Mouse (Mus musculus): Measurements from ENCODE around the gene Lrrn4cl. TPM values are rescaled to one million over a fixed set of nuclear protein-coding genes. Genes with fewer than 3 reads are reported as not detected.

Gene Lrrn4cl
- total and polyA plus RNA-seq, 2 experiments from 2014 or later = 1.5 to 8.4 TPM

- ATAC-seq (ENCODE audit: insufficient read depth, low read depth) (no peak), DNase-seq (ENCODE audit: low spot score) (no peak)
- peak overlapping the region; percentile 91 for H3K27ac ChIP-seq (ENCODE audit: low read depth)
- peaks cover 27% of the 10 kb centered on the region for H3K36me3 ChIP-seq (replicated peaks; ENCODE audit: control insufficient read depth, insufficient read depth, low read length)
- TF ChIP-seq CTCF (IDR thresholded peaks at IDR 0.05; ENCODE audit: low read depth) = no peak
- TF ChIP-seq EP300 (IDR thresholded peaks at IDR 0.05; ENCODE audit: low read depth) = no peak
- no peaks in the 10 kb centered on the region for H3K9me3 ChIP-seq (replicated peaks; ENCODE audit: control insufficient read depth, low read length)
- H3K4me3 ChIP-seq (ENCODE audit: low read depth, low read length) = peak overlapping the region; percentile 89
- WGBS = 6% methylated on average over 13 of the region's 13 CpGs
- peak overlapping the region; percentile 93 for H3K9ac ChIP-seq (replicated peaks; ENCODE audit: low read depth, low read length)
- no peaks in the 10 kb centered on the region for H3K27me3 ChIP-seq (ENCODE audit: control insufficient read depth, insufficient read depth, low read length)
- peaks cover 16% of the 10 kb centered on the region for H3K4me1 ChIP-seq (ENCODE audit: control insufficient read depth, insufficient read depth)
- H3K4me2 ChIP-seq (ENCODE audit: low read depth, low read length) = peak overlapping the region; percentile 82
Measured at GRCm38 (mm10) chr19:8898576-8898975, 48.0 kb downstream of the Lrrn4cl start.

GRCm38 (mm10) chr19:8899079-8899478 is 48.5 kb downstream of the Lrrn4cl start:
- Histone ChIP-seq H3K4me3 (ENCODE audit: low read depth, low read length) (peak overlapping the region; percentile 89), H3K4me2 (ENCODE audit: low read depth, low read length) (peak overlapping the region; percentile 82), H3K9ac (replicated peaks; ENCODE audit: low read depth, low read length) (peak overlapping the region; percentile 93), H3K4me1 (ENCODE audit: control insufficient read depth, insufficient read depth) (peaks cover 16% of the 10 kb centered on the region), H3K27ac (ENCODE audit: low read depth) (no peak overlapping the region), H3K36me3 (replicated peaks; ENCODE audit: control insufficient read depth, insufficient read depth, low read length) (peaks cover 31% of the 10 kb centered on the region), H3K27me3 (ENCODE audit: control insufficient read depth, insufficient read depth, low read length) (no peaks in the 10 kb centered on the region), H3K9me3 (replicated peaks; ENCODE audit: control insufficient read depth, low read length) (no peaks in the 10 kb centered on the region)
- no peak for TF ChIP-seq EP300 (IDR thresholded peaks at IDR 0.05; ENCODE audit: low read depth)
- no peak for TF ChIP-seq CTCF (IDR thresholded peaks at IDR 0.05; ENCODE audit: low read depth)
- DNase-seq (ENCODE audit: low spot score) (no peak), ATAC-seq (ENCODE audit: insufficient read depth, low read depth) (no peak)
- 32% methylated on average over 3 of the region's 3 CpGs for WGBS

GRCm38 (mm10) chr19:8903412-8903811 is 52.8 kb downstream of the Lrrn4cl start:
- Histone ChIP-seq H3K36me3 (replicated peaks; ENCODE audit: control insufficient read depth, insufficient read depth, low read length) (peaks cover 62% of the 10 kb centered on the region), H3K9ac (replicated peaks; ENCODE audit: low read depth, low read length) (no peak overlapping the region)
- DNase-seq (ENCODE audit: low spot score) = no peak

More at GRCm38 (mm10) chr19:8903412-8903811, 52.8 kb downstream of the Lrrn4cl start:
- no peak overlapping the region for H3K4me3 ChIP-seq (ENCODE audit: low read depth, low read length)
- no peak overlapping the region for H3K27ac ChIP-seq (ENCODE audit: low read depth)
- no peaks in the 10 kb centered on the region for H3K27me3 ChIP-seq (ENCODE audit: control insufficient read depth, insufficient read depth, low read length)
- H3K9me3 ChIP-seq (replicated peaks; ENCODE audit: control insufficient read depth, low read length) = no peaks in the 10 kb centered on the region
- TF ChIP-seq CTCF (IDR thresholded peaks at IDR 0.05; ENCODE audit: low read depth) (no peak), EP300 (IDR thresholded peaks at IDR 0.05; ENCODE audit: low read depth) (no peak)
- no peak overlapping the region for H3K4me2 ChIP-seq (ENCODE audit: low read depth, low read length)
- peaks cover 11% of the 10 kb centered on the region for H3K4me1 ChIP-seq (ENCODE audit: control insufficient read depth, insufficient read depth)
- WGBS = 91% methylated on average over 5 of the region's 5 CpGs
- no peak for ATAC-seq (ENCODE audit: insufficient read depth, low read depth)

Small RNAs within 50 kb of the gene (microRNA-seq; reads per million reads assigned to microRNA genes)
- not detected for gene Mir5136

Other genes starting within 250 kb of the Lrrn4cl start
Only the 30 nearest of the 33 such genes appear.
- 38.3 and 66.4 TPM in 2 replicates for gene Slc3a2, start 127.4 kb upstream of the Lrrn4cl start, total RNA-seq (2014; rRNA removed; ENCODE audit: low replicate concordance)
- 40.9 and 41.5 TPM in 2 replicates for gene Slc3a2, start 127.4 kb upstream of the Lrrn4cl start, polyA plus RNA-seq (2015; fragmentation: Nextera tagmentation; extraction: Ambion mirVana)
- 40.8 and 45.8 TPM in 2 replicates for gene Wdr74, start 114.9 kb upstream of the Lrrn4cl start, total RNA-seq (2014; rRNA removed; ENCODE audit: low replicate concordance)
- gene Wdr74, start 114.9 kb upstream of the Lrrn4cl start, polyA plus RNA-seq (2015; fragmentation: Nextera tagmentation; extraction: Ambion mirVana) = 35.4 and 36.6 TPM in 2 replicates
- not detected in 2 replicates for gene 1700092M07Rik, start 110.0 kb upstream of the Lrrn4cl start, total RNA-seq (2014; rRNA removed; ENCODE audit: low replicate concordance)
- gene 1700092M07Rik, start 110.0 kb upstream of the Lrrn4cl start, polyA plus RNA-seq (2015; fragmentation: Nextera tagmentation; extraction: Ambion mirVana) = 0.38 TPM in 1 of 2 replicates, not detected in the other
- gene Stx5a, start 109.4 kb upstream of the Lrrn4cl start, total RNA-seq (2014; rRNA removed; ENCODE audit: low replicate concordance) = 104 and 105 TPM in 2 replicates
- 57.0 and 63.6 TPM in 2 replicates for gene Stx5a, start 109.4 kb upstream of the Lrrn4cl start, polyA plus RNA-seq (2015; fragmentation: Nextera tagmentation; extraction: Ambion mirVana)
- gene Nxf1, start 93.7 kb upstream of the Lrrn4cl start, total RNA-seq (2014; rRNA removed; ENCODE audit: low replicate concordance) = 42.3 and 46.8 TPM in 2 replicates
- gene Nxf1, start 93.7 kb upstream of the Lrrn4cl start, polyA plus RNA-seq (2015; fragmentation: Nextera tagmentation; extraction: Ambion mirVana) = 54.8 and 59.2 TPM in 2 replicates
- gene Tmem223, start 79.8 kb upstream of the Lrrn4cl start, total RNA-seq (2014; rRNA removed; ENCODE audit: low replicate concordance) = 283 and 306 TPM in 2 replicates
- 214 and 228 TPM in 2 replicates for gene Tmem223, start 79.8 kb upstream of the Lrrn4cl start, polyA plus RNA-seq (2015; fragmentation: Nextera tagmentation; extraction: Ambion mirVana)
- gene Tmem179b, start 76.3 kb upstream of the Lrrn4cl start, total RNA-seq (2014; rRNA removed; ENCODE audit: low replicate concordance) = 38.6 and 83.7 TPM in 2 replicates
- gene Tmem179b, start 76.3 kb upstream of the Lrrn4cl start, polyA plus RNA-seq (2015; fragmentation: Nextera tagmentation; extraction: Ambion mirVana) = 46.7 and 49.1 TPM in 2 replicates
- gene Taf6l, start 64.4 kb upstream of the Lrrn4cl start, total RNA-seq (2014; rRNA removed; ENCODE audit: low replicate concordance) = 11.7 and 14.9 TPM in 2 replicates
- 12.8 and 14.5 TPM in 2 replicates for gene Taf6l, start 64.4 kb upstream of the Lrrn4cl start, polyA plus RNA-seq (2015; fragmentation: Nextera tagmentation; extraction: Ambion mirVana)
- 47.7 and 59.8 TPM in 2 replicates for gene Polr2g, start 52.2 kb upstream of the Lrrn4cl start, total RNA-seq (2014; rRNA removed; ENCODE audit: low replicate concordance)
- 143 and 144 TPM in 2 replicates for gene Polr2g, start 52.2 kb upstream of the Lrrn4cl start, polyA plus RNA-seq (2015; fragmentation: Nextera tagmentation; extraction: Ambion mirVana)
- 1.5 and 1.6 TPM in 2 replicates for gene Zbtb3, start 48.2 kb upstream of the Lrrn4cl start, total RNA-seq (2014; rRNA removed; ENCODE audit: low replicate concordance)
- 2.7 and 3.1 TPM in 2 replicates for gene Zbtb3, start 48.2 kb upstream of the Lrrn4cl start, polyA plus RNA-seq (2015; fragmentation: Nextera tagmentation; extraction: Ambion mirVana)
- gene Ttc9c, start 31.4 kb upstream of the Lrrn4cl start, total RNA-seq (2014; rRNA removed; ENCODE audit: low replicate concordance) = 20.0 and 27.2 TPM in 2 replicates
- 21.1 and 21.4 TPM in 2 replicates for gene Ttc9c, start 31.4 kb upstream of the Lrrn4cl start, polyA plus RNA-seq (2015; fragmentation: Nextera tagmentation; extraction: Ambion mirVana)
- gene Hnrnpul2, start 30.8 kb upstream of the Lrrn4cl start, total RNA-seq (2014; rRNA removed; ENCODE audit: low replicate concordance) = 7.1 and 12.6 TPM in 2 replicates
- gene Hnrnpul2, start 30.8 kb upstream of the Lrrn4cl start, polyA plus RNA-seq (2015; fragmentation: Nextera tagmentation; extraction: Ambion mirVana) = 2.5 and 2.6 TPM in 2 replicates
- 7.0 TPM in 1 of 2 replicates, not detected in the other for gene AC129217.1, start 21.0 kb upstream of the Lrrn4cl start, total RNA-seq (2014; rRNA removed; ENCODE audit: low replicate concordance)
- not detected in 2 replicates for gene AC129217.1, start 21.0 kb upstream of the Lrrn4cl start, polyA plus RNA-seq (2015; fragmentation: Nextera tagmentation; extraction: Ambion mirVana)
- gene Bscl2, start 13.3 kb upstream of the Lrrn4cl start, total RNA-seq (2014; rRNA removed; ENCODE audit: low replicate concordance) = 34.7 and 54.2 TPM in 2 replicates
- gene Bscl2, start 13.3 kb upstream of the Lrrn4cl start, polyA plus RNA-seq (2015; fragmentation: Nextera tagmentation; extraction: Ambion mirVana) = 32.1 and 33.3 TPM in 2 replicates
- gene Gng3, start 11.6 kb upstream of the Lrrn4cl start, total RNA-seq (2014; rRNA removed; ENCODE audit: low replicate concordance) = not detected in 2 replicates
- 0.29 and 0.48 TPM in 2 replicates for gene Gng3, start 11.6 kb upstream of the Lrrn4cl start, polyA plus RNA-seq (2015; fragmentation: Nextera tagmentation; extraction: Ambion mirVana)
- 58.1 and 100.0 TPM in 2 replicates for gene Ubxn1, start 20.7 kb downstream of the Lrrn4cl start, total RNA-seq (2014; rRNA removed; ENCODE audit: low replicate concordance)
- 138 and 141 TPM in 2 replicates for gene Ubxn1, start 20.7 kb downstream of the Lrrn4cl start, polyA plus RNA-seq (2015; fragmentation: Nextera tagmentation; extraction: Ambion mirVana)
- gene Uqcc3, start 30.2 kb downstream of the Lrrn4cl start, total RNA-seq (2014; rRNA removed; ENCODE audit: low replicate concordance) = 12.6 and 38.2 TPM in 2 replicates
- gene Uqcc3, start 30.2 kb downstream of the Lrrn4cl start, polyA plus RNA-seq (2015; fragmentation: Nextera tagmentation; extraction: Ambion mirVana) = 91.9 and 102 TPM in 2 replicates
- 0.65 and 1.3 TPM in 2 replicates for gene Lbhd1, start 33.0 kb downstream of the Lrrn4cl start, total RNA-seq (2014; rRNA removed; ENCODE audit: low replicate concordance)
- gene Lbhd1, start 33.0 kb downstream of the Lrrn4cl start, polyA plus RNA-seq (2015; fragmentation: Nextera tagmentation; extraction: Ambion mirVana) = 30.3 and 31.2 TPM in 2 replicates
- not detected in 2 replicates for gene Gm49403, start 33.2 kb downstream of the Lrrn4cl start, total RNA-seq (2014; rRNA removed; ENCODE audit: low replicate concordance)
- not detected in 2 replicates for gene Gm49403, start 33.2 kb downstream of the Lrrn4cl start, polyA plus RNA-seq (2015; fragmentation: Nextera tagmentation; extraction: Ambion mirVana)
- gene 1810009A15Rik, start 38.1 kb downstream of the Lrrn4cl start, total RNA-seq (2014; rRNA removed; ENCODE audit: low replicate concordance) = 28.4 and 31.4 TPM in 2 replicates
- 37.3 and 40.5 TPM in 2 replicates for gene 1810009A15Rik, start 38.1 kb downstream of the Lrrn4cl start, polyA plus RNA-seq (2015; fragmentation: Nextera tagmentation; extraction: Ambion mirVana)
- gene Gm49416, start 38.2 kb downstream of the Lrrn4cl start, total RNA-seq (2014; rRNA removed; ENCODE audit: low replicate concordance) = not detected in 2 replicates
- gene Gm49416, start 38.2 kb downstream of the Lrrn4cl start, polyA plus RNA-seq (2015; fragmentation: Nextera tagmentation; extraction: Ambion mirVana) = not detected in 2 replicates
- gene Ints5, start 42.2 kb downstream of the Lrrn4cl start, total RNA-seq (2014; rRNA removed; ENCODE audit: low replicate concordance) = 25.6 and 32.0 TPM in 2 replicates
- gene Ints5, start 42.2 kb downstream of the Lrrn4cl start, polyA plus RNA-seq (2015; fragmentation: Nextera tagmentation; extraction: Ambion mirVana) = 12.8 and 14.2 TPM in 2 replicates
- 56.3 and 65.5 TPM in 2 replicates for gene Ganab, start 47.3 kb downstream of the Lrrn4cl start, total RNA-seq (2014; rRNA removed; ENCODE audit: low replicate concordance)
- 25.6 and 26.4 TPM in 2 replicates for gene Ganab, start 47.3 kb downstream of the Lrrn4cl start, polyA plus RNA-seq (2015; fragmentation: Nextera tagmentation; extraction: Ambion mirVana)
- gene B3gat3, start 69.6 kb downstream of the Lrrn4cl start, total RNA-seq (2014; rRNA removed; ENCODE audit: low replicate concordance) = 41.5 and 54.2 TPM in 2 replicates
- 26.8 and 29.1 TPM in 2 replicates for gene B3gat3, start 69.6 kb downstream of the Lrrn4cl start, polyA plus RNA-seq (2015; fragmentation: Nextera tagmentation; extraction: Ambion mirVana)
- gene Rom1, start 78.6 kb downstream of the Lrrn4cl start, total RNA-seq (2014; rRNA removed; ENCODE audit: low replicate concordance) = 1.5 and 10.2 TPM in 2 replicates
- gene Rom1, start 78.6 kb downstream of the Lrrn4cl start, polyA plus RNA-seq (2015; fragmentation: Nextera tagmentation; extraction: Ambion mirVana) = 3.2 TPM in 2 replicates
- gene Eml3, start 78.8 kb downstream of the Lrrn4cl start, total RNA-seq (2014; rRNA removed; ENCODE audit: low replicate concordance) = 6.7 and 21.0 TPM in 2 replicates
- gene Eml3, start 78.8 kb downstream of the Lrrn4cl start, polyA plus RNA-seq (2015; fragmentation: Nextera tagmentation; extraction: Ambion mirVana) = 9.6 and 10.1 TPM in 2 replicates
- gene Mta2, start 91.1 kb downstream of the Lrrn4cl start, total RNA-seq (2014; rRNA removed; ENCODE audit: low replicate concordance) = 55.1 and 57.9 TPM in 2 replicates
- gene Mta2, start 91.1 kb downstream of the Lrrn4cl start, polyA plus RNA-seq (2015; fragmentation: Nextera tagmentation; extraction: Ambion mirVana) = 47.6 and 51.5 TPM in 2 replicates
- gene Tut1, start 103.1 kb downstream of the Lrrn4cl start, total RNA-seq (2014; rRNA removed; ENCODE audit: low replicate concordance) = 9.8 and 18.0 TPM in 2 replicates
- 8.2 and 10.4 TPM in 2 replicates for gene Tut1, start 103.1 kb downstream of the Lrrn4cl start, polyA plus RNA-seq (2015; fragmentation: Nextera tagmentation; extraction: Ambion mirVana)
- 407 and 439 TPM in 2 replicates for gene Eef1g, start 116.3 kb downstream of the Lrrn4cl start, total RNA-seq (2014; rRNA removed; ENCODE audit: low replicate concordance)
- 172 and 173 TPM in 2 replicates for gene Eef1g, start 116.3 kb downstream of the Lrrn4cl start, polyA plus RNA-seq (2015; fragmentation: Nextera tagmentation; extraction: Ambion mirVana)
- gene Ahnak, start 138.5 kb downstream of the Lrrn4cl start, total RNA-seq (2014; rRNA removed; ENCODE audit: low replicate concordance) = 122 and 135 TPM in 2 replicates
- 56.8 and 59.1 TPM in 2 replicates for gene Ahnak, start 138.5 kb downstream of the Lrrn4cl start, polyA plus RNA-seq (2015; fragmentation: Nextera tagmentation; extraction: Ambion mirVana)

All from heart, postnatal 0 days (tissue).